Mouse (Mus musculus) stomach, postnatal 0 days (tissue): ENCODE measurements around the gene Zfp819. TPM values are rescaled to one million over a fixed set of nuclear protein-coding genes. Genes with fewer than 3 reads are reported as not detected.
"Not testable (repeated sequence)": the region's sequence is repeated elsewhere in the genome, so short reads cannot be mapped to it uniquely, and the experiment has no call there.

Experiments
- ATAC-seq: fragments of 200-750 bp; cut with Nextera tagmentation; 2 replicates; pipeline ENCODE4 v1.8.0; 2017; ENCODE audit not compliant: low FRiP score, low TSS enrichment
- DNase-seq: peaks from one replicate; pipeline ENCODE4 v3.0.0-alpha.2; 2016; ENCODE audit warnings: low spot score
- H3K27ac ChIP-seq: fragments of 300-500 bp; sonication (generic); replicated peaks from 2 replicates; pipeline ENCODE4 v1.5.1; 2014; ENCODE audit warnings: mild to moderate bottlenecking, control low read depth
- H3K27me3 ChIP-seq: fragments of 300-500 bp; sonication (generic); 2 replicates; pipeline ENCODE4 v1.6.1; 2014; ENCODE audit warnings: low read length; ENCODE audit not compliant: control insufficient read depth, insufficient read depth
- H3K36me3 ChIP-seq: fragments of 300-500 bp; sonication (generic); 2 replicates; pipeline ENCODE4 v1.6.1; 2014; ENCODE audit warnings: low read length, mixed read lengths; ENCODE audit not compliant: control insufficient read depth, insufficient read depth
- H3K4me1 ChIP-seq: fragments of 300-500 bp; sonication (generic); replicated peaks from 2 replicates; pipeline ENCODE4 v1.6.1; 2014; ENCODE audit warnings: antibody characterized with exemption; ENCODE audit not compliant: control insufficient read depth, insufficient read depth
- H3K4me2 ChIP-seq: fragments of 300-500 bp; sonication (generic); replicated peaks from 2 replicates; pipeline ENCODE4 v1.6.1; 2014; ENCODE audit warnings: low read depth, mild to moderate bottlenecking, control low read depth, moderate library complexity
- H3K4me3 ChIP-seq: fragments of 300-500 bp; sonication (generic); 2 replicates; pipeline ENCODE4 v1.5.1; 2014; ENCODE audit warnings: low read depth, low read length, control low read depth
- H3K9ac ChIP-seq: fragments of 300-500 bp; sonication (generic); 2 replicates; pipeline ENCODE4 v1.6.1; 2014; ENCODE audit warnings: mild to moderate bottlenecking, low read length, control low read depth, mixed read lengths
- H3K9me3 ChIP-seq: fragments of 300-500 bp; sonication (generic); 2 replicates; pipeline ENCODE4 v1.6.1; 2016; ENCODE audit warnings: low read length; ENCODE audit not compliant: control insufficient read depth
- CTCF ChIP-seq: IDR thresholded peaks from 2 replicates; pipeline ENCODE4 v1.5.1; 2016; ENCODE audit warnings: antibody characterized with exemption, low read depth, mild to moderate bottlenecking, moderate library complexity
- EP300 ChIP-seq: optimal IDR thresholded peaks from 2 replicates; pipeline ENCODE3; 2016; ENCODE audit warnings: antibody characterized with exemption
- WGBS: fragments of 180-500 bp; shearing (Covaris S2); extraction: QIAGEN DNeasy Blood & Tissue Kit; methylation state at CpG from one replicate; pipeline ENCODE4 v1.1.7; 2014; 5-methylcytosine and 5-hydroxymethylcytosine counted together
- polyA plus RNA-seq: library from polyadenylated mRNA; unstranded; fragments of >200 nt; fragmentation: Nextera tagmentation; extraction: Ambion mirVana; gene quantifications from 2 replicates; pipeline ENCODE4 v1.2.1, GENCODE M21; 2015

The Zfp819 gene
- polyA plus RNA-seq, 1 experiment from 2014 or later = not detected

- ATAC-seq (no peak), DNase-seq (no peak)
- Histone ChIP-seq H3K9ac (no peak overlapping the region), H3K36me3 (no peaks in the 10 kb centered on the region), H3K4me1 (no peaks in the 10 kb centered on the region), H3K27ac (no peak overlapping the region), H3K27me3 (no peaks in the 10 kb centered on the region), H3K4me3 (no peak overlapping the region), H3K4me2 (no peak overlapping the region), H3K9me3 (no peaks in the 10 kb centered on the region)
- TF ChIP-seq CTCF (no peak), EP300 (no peak)
- WGBS = 77% methylated on average over 3 of the region's 3 CpGs
Observed at GRCm38 (mm10) chr7:43654519-43654918, 47.5 kb downstream of the Zfp819 start.

DNA sequence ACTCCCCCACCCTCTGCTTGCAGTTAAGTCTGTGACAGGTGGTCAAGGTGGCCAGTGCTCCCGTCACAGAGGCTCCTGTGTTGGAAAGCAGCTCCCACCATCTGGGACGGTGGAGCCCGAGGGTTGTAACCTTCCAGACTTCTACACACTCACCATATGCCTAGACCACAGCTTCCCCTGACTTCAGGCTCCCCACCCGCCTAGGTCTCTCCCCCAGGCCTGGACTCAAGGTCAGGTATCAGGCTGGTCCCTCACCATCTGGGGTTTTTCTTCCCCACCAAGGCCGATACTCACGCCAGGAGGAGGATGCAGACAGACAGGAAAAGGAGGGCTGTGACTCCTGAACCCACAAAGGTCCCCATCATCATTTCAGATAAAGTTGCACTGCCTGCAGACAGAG lies 49.3 kb downstream of the Zfp819 start:
- Histone ChIP-seq H3K9ac (no peak overlapping the region), H3K27ac (no peak overlapping the region), H3K4me3 (no peak overlapping the region), H3K36me3 (no peaks in the 10 kb centered on the region), H3K4me1 (no peaks in the 10 kb centered on the region), H3K9me3 (no peaks in the 10 kb centered on the region), H3K4me2 (no peak overlapping the region), H3K27me3 (no peaks in the 10 kb centered on the region)
- TF ChIP-seq CTCF (no peak), EP300 (no peak)
- ATAC-seq (no peak), DNase-seq (no peak)
- 65% methylated on average over 6 of the region's 6 CpGs for WGBS

- 85% methylated on average over 1 of the region's 1 CpGs for WGBS
- ATAC-seq (no peak), DNase-seq (no peak)
Observed at GRCm38 (mm10) chr7:43660002-43660401, 53.0 kb downstream of the Zfp819 start, which contains the start of gene Siglece. Gene Siglece, minus strand, starts transcription at chr7:43660161.

GRCm38 (mm10) chr7:43662804-43663203 lies 55.8 kb downstream of the Zfp819 start:
- Histone ChIP-seq H3K27ac (no peak overlapping the region), H3K4me1 (no peaks in the 10 kb centered on the region), H3K36me3 (no peaks in the 10 kb centered on the region), H3K4me2 (no peak overlapping the region), H3K9me3 (no peaks in the 10 kb centered on the region), H3K27me3 (no peaks in the 10 kb centered on the region; the same call in 1 of the 2 replicates), H3K9ac (no peak overlapping the region), H3K4me3 (no peak overlapping the region)
- ATAC-seq (no peak), DNase-seq (no peak)
- TF ChIP-seq EP300 (no peak), CTCF (no peak)
- 88% methylated on average over 1 of the region's 1 CpGs for WGBS

More at GRCm38 (mm10) chr7:43660002-43660401, 53.0 kb downstream of the Zfp819 start, which contains the start of gene Siglece:
- Histone ChIP-seq H3K4me1 (no peaks in the 10 kb centered on the region), H3K27ac (no peak within 1 kb of the TSS), H3K27me3 (no peaks in the 10 kb centered on the region), H3K9me3 (no peaks in the 10 kb centered on the region), H3K4me2 (no peak within 1 kb of the TSS), H3K36me3 (no peaks in the 10 kb centered on the region), H3K4me3 (no peak within 1 kb of the TSS), H3K9ac (no peak within 1 kb of the TSS)
- TF ChIP-seq CTCF = no peak
- TF ChIP-seq EP300 = no peak

DNA sequence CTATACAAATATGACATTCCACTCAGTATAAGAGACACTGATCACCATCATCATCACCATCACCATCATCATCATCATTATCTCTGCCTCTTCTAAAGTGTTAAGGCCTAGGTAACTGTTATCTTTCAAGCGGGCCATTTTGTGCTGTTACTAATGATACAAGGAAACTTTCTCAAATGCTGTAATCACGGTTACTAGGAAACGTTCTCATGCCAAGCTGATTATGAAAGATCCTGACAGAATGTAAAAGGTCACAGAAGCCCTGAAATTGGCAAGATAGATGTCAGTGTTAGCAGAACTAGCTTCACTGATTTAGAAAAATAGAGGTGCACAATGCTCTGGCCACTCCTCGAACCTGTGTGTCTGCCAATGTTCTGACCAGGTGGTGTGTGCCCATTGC lies 60.3 kb downstream of the Zfp819 start:
- not testable (repeated sequence) for H3K36me3 ChIP-seq, ATAC-seq, H3K4me3 ChIP-seq, H3K27me3 ChIP-seq, H3K4me2 ChIP-seq, DNase-seq, H3K27ac ChIP-seq, H3K9me3 ChIP-seq, H3K9ac ChIP-seq, H3K4me1 ChIP-seq
- 81% methylated on average over 4 of the region's 4 CpGs for WGBS

Other genes starting within 250 kb of the Zfp819 start
- gene Siglecg, start 199.0 kb upstream of the Zfp819 start, polyA plus RNA-seq = 0.12 and 0.17 TPM in 2 replicates
- 0.11 and 0.23 TPM in 2 replicates for gene Lim2, start 179.5 kb upstream of the Zfp819 start, polyA plus RNA-seq
- 0.62 and 0.79 TPM in 2 replicates for gene Nkg7, start 170.1 kb upstream of the Zfp819 start, polyA plus RNA-seq
- not detected in 2 replicates for gene Cldnd2, start 166.4 kb upstream of the Zfp819 start, polyA plus RNA-seq
- gene Etfb, start 163.1 kb upstream of the Zfp819 start, polyA plus RNA-seq = 513 and 521 TPM in 2 replicates
- gene Gm45233, start 163.0 kb upstream of the Zfp819 start, polyA plus RNA-seq = 0.34 and 0.46 TPM in 2 replicates
- gene Vsig10l, start 144.0 kb upstream of the Zfp819 start, polyA plus RNA-seq = 36.1 and 40.5 TPM in 2 replicates
- gene Iglon5, start 117.1 kb upstream of the Zfp819 start, polyA plus RNA-seq = 0.34 and 0.35 TPM in 2 replicates
- 0.02 TPM in 1 of 2 replicates, not detected in the other for gene 4931406B18Rik, start 101.2 kb upstream of the Zfp819 start, polyA plus RNA-seq
- gene Cd33, start 62.7 kb upstream of the Zfp819 start, polyA plus RNA-seq = 2.0 and 2.1 TPM in 2 replicates
- gene Zfp658, start 44.9 kb upstream of the Zfp819 start, polyA plus RNA-seq = 1.2 TPM in 2 replicates
- 4.2 and 4.6 TPM in 2 replicates for gene Zfp719, start 27.6 kb upstream of the Zfp819 start, polyA plus RNA-seq
- gene Ceacam18, start 27.5 kb downstream of the Zfp819 start, polyA plus RNA-seq = 0.07 TPM in 1 of 2 replicates, not detected in the other
- 0.87 and 1.3 TPM in 2 replicates for gene Siglece, start 53.0 kb downstream of the Zfp819 start, polyA plus RNA-seq
- gene Ctu1, start 64.8 kb downstream of the Zfp819 start, polyA plus RNA-seq = 8.5 and 9.0 TPM in 2 replicates
- 4.5 and 5.8 TPM in 2 replicates for gene Klk14, start 83.2 kb downstream of the Zfp819 start, polyA plus RNA-seq
- gene Klk13, start 105.4 kb downstream of the Zfp819 start, polyA plus RNA-seq = 84.7 and 93.8 TPM in 2 replicates
- 34.9 and 36.2 TPM in 2 replicates for gene Klk12, start 161.7 kb downstream of the Zfp819 start, polyA plus RNA-seq
- 52.3 and 54.6 TPM in 2 replicates for gene Klk11, start 167.4 kb downstream of the Zfp819 start, polyA plus RNA-seq
- 313 and 335 TPM in 2 replicates for gene Klk10, start 173.9 kb downstream of the Zfp819 start, polyA plus RNA-seq
- 101 and 118 TPM in 2 replicates for gene Klk9, start 184.7 kb downstream of the Zfp819 start, polyA plus RNA-seq
- 139 and 155 TPM in 2 replicates for gene Klk8, start 190.4 kb downstream of the Zfp819 start, polyA plus RNA-seq
- gene Klk7, start 204.1 kb downstream of the Zfp819 start, polyA plus RNA-seq = 56.5 and 56.8 TPM in 2 replicates
- 11.3 and 23.9 TPM in 2 replicates for gene Klk6, start 217.3 kb downstream of the Zfp819 start, polyA plus RNA-seq
- 74.9 and 79.6 TPM in 2 replicates for gene Klk5, start 234.8 kb downstream of the Zfp819 start, polyA plus RNA-seq